Comparison of ENCODE assay signal across 16 mouse cellular contexts in genomic region chr17:25519511-25519910, GRCm38 (mm10). TPM values are rescaled to one million over a fixed set of nuclear protein-coding genes. Genes with fewer than 3 reads are reported as not detected.
DNase-seq lines count a peak whose midpoint lies in the region; ATAC-seq and TF ChIP-seq lines count a peak whose summit lies in the region.
"Had no signal": no experiment of that assay in that cellular context is flagged by ENCODE, and none has a peak within 500 bp of the region (broad histone marks: within the 10 kb centered on the region; RNA-seq: fewer than 3 reads in every experiment).

No protein-coding gene starts in this region.

- H3K27me3 ChIP-seq in embryonic facial prominence, embryonic 10.5 days (replicated peaks; ENCODE audit: low read depth, poor library complexity, severe bottlenecking) = peaks cover 5% of the 10 kb centered on the region; the same call in 1 of the 2 replicates
- H3K27me3 ChIP-seq: stomach, embryonic 15.5 days had no signal

- H3K4me1 ChIP-seq in embryonic facial prominence, embryonic 10.5 days = peaks cover 46% of the 10 kb centered on the region
- H3K4me1 ChIP-seq: stomach, embryonic 15.5 days had no signal

- no peak for TF ChIP-seq CTCF in layer of hippocampus, adult 2 months (conservative IDR thresholded peaks at IDR 0.05)

- H3K9me3 ChIP-seq in embryonic facial prominence, embryonic 10.5 days = no peaks in the 10 kb centered on the region
- H3K9me3 ChIP-seq: stomach, embryonic 15.5 days had no signal

- 77% methylated on average over 5 of the region's 5 CpGs for WGBS in embryonic facial prominence, embryonic 10.5 days

- peak overlapping the region; percentile 87 for H3K27ac ChIP-seq in layer of hippocampus, adult 2 months
- H3K27ac ChIP-seq in embryonic facial prominence, embryonic 10.5 days (replicated peaks) = peak overlapping the region; percentile 75
- H3K27ac ChIP-seq: liver, embryonic 14.5 days; macrophage; stomach, embryonic 15.5 days had no signal

- peak; percentile 27 to 50 for DNase-seq in layer of hippocampus, adult 2 months (ENCODE audit: low spot score in 2 of 2)
- no peak for DNase-seq in layer of hippocampus, adult 9-10 months (ENCODE audit: low spot score)
- DNase-seq in embryonic facial prominence, embryonic 10.5 days (ENCODE audit: low spot score) = no peak
- peak; percentile 18 to 36 for DNase-seq in left cerebral cortex, postnatal 25 days (ENCODE audit: low spot score in 2 of 2)
- no peak for DNase-seq in adrenal gland, adult (ENCODE audit: inconsistent age in 2 of 2, low spot score in 1 of 2)
- no peak for DNase-seq in heart, postnatal 10 days
- no peak for DNase-seq in heart, postnatal 4 days
- DNase-seq: embryo, embryonic 11 days; kidney, postnatal 4 days; right cerebral cortex, postnatal 14 days had no signal

- ATAC-seq in frontal cortex, adult (ENCODE audit: low TSS enrichment) = peak; percentile 38; the same call in 1 of the 2 replicates

- no peaks in the 10 kb centered on the region for H3K36me3 ChIP-seq in embryonic facial prominence, embryonic 10.5 days (replicated peaks)
- H3K36me3 ChIP-seq: stomach, embryonic 15.5 days had no signal

- intact Hi-C loops in left cerebral cortex, postnatal 25 days (cut with DNase I) = no loop called here
- intact Hi-C loops in heart, postnatal 10 days (cut with DNase I) = no loop called here

- H3K4me3 ChIP-seq in layer of hippocampus, adult 2 months = no peak overlapping the region
- H3K4me3 ChIP-seq in embryonic facial prominence, embryonic 10.5 days = no peak overlapping the region
- H3K4me3 ChIP-seq: myocyte; stomach, embryonic 15.5 days had no signal

RNA-seq across cellular contexts. Expression of gene Sstr5, which starts 22.4 kb away (rescaled TPM):
- total RNA-seq in layer of hippocampus, adult 2 months (2021) = under 1 TPM in 1 of 2 experiments, not detected in 1; 0.15 TPM
- polyA plus RNA-seq in embryonic facial prominence, embryonic 10.5 days (2016; fragmentation: Nextera tagmentation; extraction: Ambion mirVana) = 0.13 and 0.21 TPM in 2 replicates
- under 1 TPM in 1 of 2 experiments, not detected in 1; 0.60 TPM for total RNA-seq in left cerebral cortex, postnatal 25 days (2021)
- not detected for total RNA-seq in heart, postnatal 10 days (2021)
- total RNA-seq in heart, postnatal 4 days (2021) = not detected
- total RNA-seq: heart, adult 8-10 months had no signal
- polyA plus RNA-seq: macrophage, myocyte had no signal

RNA-seq across cellular contexts. Expression of gene Sox8, which starts 51.0 kb away (rescaled TPM):
- total RNA-seq in layer of hippocampus, adult 2 months (2021) = 10 to 100 TPM; 47.7 to 55.7 TPM
- polyA plus RNA-seq in embryonic facial prominence, embryonic 10.5 days (2016; fragmentation: Nextera tagmentation; extraction: Ambion mirVana) = 12.5 and 13.1 TPM in 2 replicates
- 10 to 100 TPM; 52.1 to 55.3 TPM for total RNA-seq in left cerebral cortex, postnatal 25 days (2021)
- total RNA-seq in heart, postnatal 10 days (2021) = under 1 TPM; 0.72 to 0.93 TPM
- under 1 TPM; 0.45 to 0.48 TPM for total RNA-seq in heart, postnatal 4 days (2021)
- polyA plus RNA-seq: macrophage had no signal

RNA-seq across cellular contexts. Expression of gene Lmf1, which starts 59.4 kb away (rescaled TPM):
- 10 to 100 TPM; 25.5 to 31.2 TPM for total RNA-seq in layer of hippocampus, adult 2 months (2021)
- 26.3 and 26.6 TPM in 2 replicates for polyA plus RNA-seq in embryonic facial prominence, embryonic 10.5 days (2016; fragmentation: Nextera tagmentation; extraction: Ambion mirVana)
- total RNA-seq in left cerebral cortex, postnatal 25 days (2021) = 10 to 100 TPM; 20.4 to 23.7 TPM
- 10 to 100 TPM; 25.4 to 27.0 TPM for total RNA-seq in heart, postnatal 10 days (2021)
- 10 to 100 TPM; 26.2 to 27.6 TPM for total RNA-seq in heart, postnatal 4 days (2021)

Comparison
In these comparisons a context has a peak if more than half of its experiments do, and no peak if none do; other contexts are left out.
1. DNase-seq: peak in layer of hippocampus, adult 2 months (2 of 2) and left cerebral cortex, postnatal 25 days (2 of 2); none in layer of hippocampus, adult 9-10 months (single experiment), embryonic facial prominence, embryonic 10.5 days (single experiment), adrenal gland, adult (0 of 2), heart, postnatal 10 days (0 of 2) and heart, postnatal 4 days (single experiment).
2. RNA of gene Sox8, which starts 51.0 kb away (total RNA-seq): 47.7 to 55.7 TPM in layer of hippocampus, adult 2 months and 52.1 to 55.3 TPM in left cerebral cortex, postnatal 25 days; 0.72 to 0.93 TPM in heart, postnatal 10 days and 0.45 to 0.48 TPM in heart, postnatal 4 days; every median in the first group is over 10 times any median in the second.